Mouse (Mus musculus): ENCODE measurements at regions not wholly inside any gene's neighbourhood (a gene's known extent, or its start where the extent isn't known, plus 50 kb on each side); places are given as distances from the start of the nearest gene placed in this dataset.

- H3K9ac ChIP-seq (replicated peaks): no peak overlapping the region
- no peak for ATAC-seq
- H3K4me2 ChIP-seq (ENCODE audit: low read depth, low read length): no peak overlapping the region
- H3K36me3 ChIP-seq (replicated peaks; ENCODE audit: insufficient read depth, low read length): no peaks in the 10 kb centered on the region
- WGBS (ENCODE audit: insufficient replicate concordance): 70% methylated on average over 6 of the region's 6 CpGs
- H3K27ac ChIP-seq (ENCODE audit: low read depth): no peak overlapping the region
- no peaks in the 10 kb centered on the region for H3K4me1 ChIP-seq (ENCODE audit: insufficient read depth)
- TF ChIP-seq EP300 (IDR thresholded peaks at IDR 0.05; ENCODE audit: low read depth): no peak
- no peak for TF ChIP-seq CTCF (IDR thresholded peaks at IDR 0.05; ENCODE audit: low read depth)
- no peak overlapping the region for H3K4me3 ChIP-seq (ENCODE audit: low read depth, low read length)
- H3K9me3 ChIP-seq (ENCODE audit: low read length): no peaks in the 10 kb centered on the region
- no peaks in the 10 kb centered on the region for H3K27me3 ChIP-seq (ENCODE audit: insufficient read depth, low read length)
- DNase-seq: no peak
Observed at GRCm38 (mm10) chr10:19434661-19435060, 78.3 kb downstream of the Olig3 start.

DNA sequence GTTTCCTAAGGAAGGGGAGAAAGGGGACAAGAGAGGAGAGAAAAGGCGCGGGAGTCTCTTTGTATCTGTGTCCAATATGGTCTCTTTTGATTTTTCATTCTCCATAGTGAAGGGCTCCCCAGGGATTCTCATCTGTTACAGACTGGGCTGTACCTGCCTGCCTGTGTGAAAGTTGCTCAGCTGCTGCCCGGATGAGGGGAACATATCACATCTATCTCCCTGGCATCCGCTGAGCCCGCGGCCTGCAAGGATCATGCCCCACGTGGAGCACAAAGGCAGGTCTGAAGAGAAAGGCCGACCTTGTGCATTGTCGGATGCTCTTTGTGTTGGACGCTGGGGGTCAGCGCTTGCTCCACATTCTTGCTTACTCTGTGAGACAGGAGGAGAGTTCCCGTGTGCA, 85.5 kb downstream of the Olig3 start:
- Histone ChIP-seq H3K4me2 (ENCODE audit: low read depth, low read length) (no peak overlapping the region), H3K27me3 (ENCODE audit: insufficient read depth, low read length) (peaks cover 2% of the 10 kb centered on the region; the same call in 1 of the 2 replicates), H3K27ac (ENCODE audit: low read depth) (no peak overlapping the region), H3K9me3 (ENCODE audit: low read length) (no peaks in the 10 kb centered on the region), H3K4me3 (ENCODE audit: low read depth, low read length) (no peak overlapping the region), H3K4me1 (ENCODE audit: insufficient read depth) (no peaks in the 10 kb centered on the region), H3K9ac (replicated peaks) (no peak overlapping the region), H3K36me3 (replicated peaks; ENCODE audit: insufficient read depth, low read length) (no peaks in the 10 kb centered on the region)
- DNase-seq (no peak), ATAC-seq (no peak)
- TF ChIP-seq EP300 (IDR thresholded peaks at IDR 0.05; ENCODE audit: low read depth): no peak
- no peak for TF ChIP-seq CTCF (IDR thresholded peaks at IDR 0.05; ENCODE audit: low read depth)
- WGBS (ENCODE audit: insufficient replicate concordance): 76% methylated on average over 12 of the region's 12 CpGs

GRCm38 (mm10) chr10:19443516-19443915, 87.2 kb downstream of the Olig3 start:
- Histone ChIP-seq H3K27me3 (ENCODE audit: insufficient read depth, low read length) (peaks cover 2% of the 10 kb centered on the region; the same call in 1 of the 2 replicates), H3K27ac (ENCODE audit: low read depth) (no peak overlapping the region), H3K36me3 (replicated peaks; ENCODE audit: insufficient read depth, low read length) (no peaks in the 10 kb centered on the region), H3K4me1 (ENCODE audit: insufficient read depth) (no peaks in the 10 kb centered on the region; the same call in 1 of the 2 replicates), H3K4me3 (ENCODE audit: low read depth, low read length) (no peak overlapping the region), H3K4me2 (ENCODE audit: low read depth, low read length) (no peak overlapping the region), H3K9me3 (ENCODE audit: low read length) (no peaks in the 10 kb centered on the region), H3K9ac (replicated peaks) (no peak overlapping the region)
- 51% methylated on average over 8 of the region's 8 CpGs for WGBS (ENCODE audit: insufficient replicate concordance)
- TF ChIP-seq EP300 (IDR thresholded peaks at IDR 0.05; ENCODE audit: low read depth): no peak
- no peak for TF ChIP-seq CTCF (IDR thresholded peaks at IDR 0.05; ENCODE audit: low read depth)
- DNase-seq (no peak), ATAC-seq (peak; percentile 70)

GRCm38 (mm10) chr10:19448838-19449559, 92.7 kb downstream of the Olig3 start:
- Histone ChIP-seq H3K9me3 (ENCODE audit: low read length) (no peaks in the 10 kb centered on the region), H3K9ac (replicated peaks) (no peak overlapping the region), H3K36me3 (replicated peaks; ENCODE audit: insufficient read depth, low read length) (no peaks in the 10 kb centered on the region), H3K4me3 (ENCODE audit: low read depth, low read length) (no peak overlapping the region), H3K4me1 (ENCODE audit: insufficient read depth) (peaks cover 3% of the 10 kb centered on the region; the same call in 1 of the 2 replicates), H3K4me2 (ENCODE audit: low read depth, low read length) (no peak overlapping the region), H3K27me3 (ENCODE audit: insufficient read depth, low read length) (peaks cover 2% of the 10 kb centered on the region; the same call in 1 of the 2 replicates), H3K27ac (ENCODE audit: low read depth) (no peak overlapping the region)
- ATAC-seq (no peak), DNase-seq (no peak)
- 65% methylated on average over 12 of the region's 12 CpGs for WGBS (ENCODE audit: insufficient replicate concordance)
- TF ChIP-seq EP300 (IDR thresholded peaks at IDR 0.05; ENCODE audit: low read depth): no peak
- TF ChIP-seq CTCF (IDR thresholded peaks at IDR 0.05; ENCODE audit: low read depth): no peak

DNA sequence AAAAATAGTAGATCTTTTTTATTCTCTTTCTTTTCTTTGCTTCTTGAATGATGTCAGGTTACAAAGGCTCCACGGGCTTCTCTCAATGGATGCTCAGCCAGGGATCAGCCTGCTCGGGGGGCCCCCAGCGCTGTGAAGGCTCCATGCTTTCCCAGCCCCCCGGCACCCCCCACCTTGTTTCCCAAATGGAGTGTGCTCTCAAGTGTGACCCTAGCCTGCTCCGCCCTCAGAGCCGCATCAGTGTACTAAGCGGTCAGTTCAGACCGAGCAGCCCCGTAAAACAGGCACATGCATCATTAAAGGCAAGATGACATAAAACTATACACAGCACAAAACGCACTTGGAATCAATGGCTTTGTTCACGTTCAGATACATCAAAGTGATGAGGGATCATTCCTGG, 102.7 kb downstream of the Olig3 start:
- Histone ChIP-seq H3K27ac (ENCODE audit: low read depth) (no peak overlapping the region), H3K9ac (replicated peaks) (no peak overlapping the region), H3K9me3 (ENCODE audit: low read length) (no peaks in the 10 kb centered on the region), H3K4me2 (ENCODE audit: low read depth, low read length) (no peak overlapping the region), H3K36me3 (replicated peaks; ENCODE audit: insufficient read depth, low read length) (no peaks in the 10 kb centered on the region), H3K4me3 (ENCODE audit: low read depth, low read length) (no peak overlapping the region), H3K4me1 (ENCODE audit: insufficient read depth) (peaks cover 5% of the 10 kb centered on the region; the same call in 1 of the 2 replicates), H3K27me3 (ENCODE audit: insufficient read depth, low read length) (no peaks in the 10 kb centered on the region)
- TF ChIP-seq CTCF (IDR thresholded peaks at IDR 0.05; ENCODE audit: low read depth): no peak
- TF ChIP-seq EP300 (IDR thresholded peaks at IDR 0.05; ENCODE audit: low read depth): no peak
- no peak for ATAC-seq
- DNase-seq: no peak
- WGBS (ENCODE audit: insufficient replicate concordance): 80% methylated on average over 11 of the region's 11 CpGs

DNA sequence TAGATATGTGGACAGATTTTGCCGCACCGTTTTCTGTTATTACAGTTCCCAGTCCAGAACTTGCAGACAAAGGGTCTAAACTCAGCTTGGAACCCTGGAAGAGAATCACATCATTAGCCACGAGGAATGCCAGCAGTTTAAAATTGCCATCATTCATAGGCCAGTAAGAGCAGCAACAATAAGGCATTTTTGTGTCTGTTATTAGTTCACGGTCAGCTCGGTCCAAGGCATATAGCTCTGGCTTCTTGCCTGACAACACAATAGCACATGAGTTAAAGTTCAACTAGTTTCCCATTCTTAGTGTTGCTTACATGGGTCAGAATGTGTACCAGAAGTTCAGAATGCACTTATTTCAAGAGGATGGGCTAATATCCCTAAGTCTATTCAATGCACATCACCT, 103.4 kb downstream of the Olig3 start:
- no peak for TF ChIP-seq EP300 (IDR thresholded peaks at IDR 0.05; ENCODE audit: low read depth)
- DNase-seq (no peak), ATAC-seq (no peak)
- no peaks in the 10 kb centered on the region for H3K9me3 ChIP-seq (ENCODE audit: low read length)
- H3K27me3 ChIP-seq (ENCODE audit: insufficient read depth, low read length): no peaks in the 10 kb centered on the region
- no peak overlapping the region for H3K9ac ChIP-seq (replicated peaks)
- WGBS (ENCODE audit: insufficient replicate concordance): 78% methylated on average over 5 of the region's 5 CpGs
- peaks cover 5% of the 10 kb centered on the region; the same call in 1 of the 2 replicates for H3K4me1 ChIP-seq (ENCODE audit: insufficient read depth)
- no peaks in the 10 kb centered on the region for H3K36me3 ChIP-seq (replicated peaks; ENCODE audit: insufficient read depth, low read length)
- H3K27ac ChIP-seq (ENCODE audit: low read depth): no peak overlapping the region
- no peak overlapping the region for H3K4me3 ChIP-seq (ENCODE audit: low read depth, low read length)
- no peak overlapping the region for H3K4me2 ChIP-seq (ENCODE audit: low read depth, low read length)
